Mouse (Mus musculus) liver, adult 2 months (tissue): ENCODE measurements around the gene Spg21.

Experiments
- CTCF ChIP-seq: fragments of 200-500 bp; IDR thresholded peaks from 2 replicates; pipeline ENCODE4 v1.5.1; 2011; ENCODE audit warnings: low read depth, low read length, control low read depth
- POLR2A ChIP-seq: fragments of 200-500 bp; IDR thresholded peaks from 2 replicates; pipeline ENCODE4 v1.6.1; 2011; ENCODE audit warnings: low read length, control low read depth; ENCODE audit not compliant: insufficient read depth; ENCODE audit errors: extremely low read depth

GRCm38 (mm10) chr9:65492351-65492750 is 31.6 kb downstream of the Spg21 start:
- TF ChIP-seq CTCF = no peak
- no peak for TF ChIP-seq POLR2A
